Comparison of ENCODE assay signal across 24 mouse cellular contexts in the genomic region with DNA sequence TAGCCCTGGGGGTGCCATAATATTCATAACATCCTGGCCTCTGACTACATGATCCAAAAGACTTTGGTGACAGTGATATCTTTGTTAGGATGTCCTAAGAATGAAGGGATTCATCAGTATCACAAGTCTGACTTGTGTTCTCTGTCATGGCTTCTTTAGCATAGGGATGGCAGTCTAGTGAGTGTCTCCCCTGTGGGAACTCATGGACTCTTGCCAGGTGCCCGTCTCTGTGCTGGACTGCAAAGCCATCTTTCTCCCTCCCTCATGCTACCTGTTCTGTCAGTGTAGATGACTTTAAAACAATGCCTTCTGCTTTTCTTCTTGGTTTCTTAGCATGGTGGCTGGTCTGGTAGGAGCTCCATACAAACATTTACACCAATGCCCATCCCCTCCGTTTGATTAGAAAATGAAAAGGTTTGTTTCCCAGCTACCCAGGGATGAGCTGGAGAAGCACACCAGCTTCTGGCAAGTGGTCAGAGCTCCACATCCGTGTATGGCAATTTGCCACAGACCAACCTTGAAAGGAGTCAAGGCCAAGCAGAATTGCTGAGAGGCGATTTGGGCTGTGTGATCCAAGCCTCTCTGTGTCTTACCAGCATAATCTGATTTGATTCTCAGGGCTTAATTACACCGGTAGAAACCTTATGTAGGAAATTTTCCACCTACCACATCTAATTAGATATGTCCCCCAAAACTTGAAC.
DNase-seq lines count a peak whose midpoint lies in the region; ATAC-seq lines count a peak whose summit lies in the region.
"Had no signal": no experiment of that assay in that cellular context is flagged by ENCODE, and none has a peak within 500 bp of the region (broad histone marks: within the 10 kb centered on the region; RNA-seq: fewer than 3 reads in every experiment).

No protein-coding gene starts in this region.

- no peak overlapping the region for H3K4me2 ChIP-seq in kidney, embryonic 14.5 days (replicated peaks; ENCODE audit: low read depth, low read length)
- H3K4me2 ChIP-seq: heart, embryonic 12.5 days; hindbrain, embryonic 14.5 days; kidney, embryonic 15.5 days; limb, embryonic 12.5 days; liver, embryonic 12.5 days; lung, embryonic 14.5 days; midbrain, embryonic 11.5 days; neural tube, embryonic 15.5 days; stomach, embryonic 15.5 days had no signal

- no peak for ATAC-seq in cerebellum, adult (ENCODE audit: insufficient number of reproducible peaks, low FRiP score, low TSS enrichment)
- no peak for ATAC-seq in kidney, embryonic 14.5 days (ENCODE audit: low FRiP score, low TSS enrichment)
- ATAC-seq: forebrain, embryonic 16.5 days; intestine, embryonic 16.5 days; liver, embryonic 12.5 days had no signal

- H3K9me3 ChIP-seq in kidney, embryonic 14.5 days (ENCODE audit: control insufficient read depth, low read length) = no peaks in the 10 kb centered on the region
- H3K9me3 ChIP-seq: heart, embryonic 12.5 days; kidney, embryonic 15.5 days; limb, embryonic 12.5 days; liver, embryonic 12.5 days; neural tube, embryonic 15.5 days; stomach, embryonic 15.5 days had no signal

- intact Hi-C loops in left cerebral cortex, postnatal 4 days (cut with DNase I) = no loop called here
- intact Hi-C loops in left cerebral cortex, postnatal 25 days (cut with DNase I) = no loop called here

- 90% methylated on average over 5 of the region's 5 CpGs for WGBS in kidney, embryonic 14.5 days

- H3K27ac ChIP-seq in kidney, embryonic 14.5 days (ENCODE audit: low read depth, low read length) = no peak overlapping the region
- H3K27ac ChIP-seq: hindbrain, embryonic 14.5 days; kidney, embryonic 15.5 days; limb, embryonic 12.5 days; liver, embryonic 12.5 days; macrophage; neural tube, embryonic 15.5 days; stomach, embryonic 15.5 days had no signal

- no peaks in the 10 kb centered on the region for H3K4me1 ChIP-seq in kidney, embryonic 14.5 days (ENCODE audit: control insufficient read depth, insufficient read depth, low read length)
- H3K4me1 ChIP-seq: heart, embryonic 12.5 days; kidney, embryonic 15.5 days; liver, embryonic 12.5 days; stomach, embryonic 15.5 days had no signal

- no peak overlapping the region for H3K4me3 ChIP-seq in kidney, embryonic 14.5 days (ENCODE audit: low read length)
- H3K4me3 ChIP-seq: heart, embryonic 12.5 days; kidney, embryonic 15.5 days; limb, embryonic 12.5 days; liver, embryonic 12.5 days; neural tube, embryonic 15.5 days; stomach, embryonic 15.5 days had no signal

- peak; percentile 80 to 82 for DNase-seq in cerebellum, postnatal 14 days
- peak; percentile 80 for DNase-seq in left cerebral cortex, postnatal 4 days
- DNase-seq in left cerebral cortex, postnatal 25 days (ENCODE audit: low spot score in 2 of 2) = no peak
- DNase-seq in MN1 (ENCODE audit: low spot score) = peak; percentile 18
- peak; percentile 72 for DNase-seq in adrenal gland, postnatal 10 days
- DNase-seq in lung, postnatal 4 days = no peak
- DNase-seq: cerebellum, adult 11 months; heart, postnatal 14 days; kidney, postnatal 4 days; lung, embryonic 14.5 days; retina, postnatal 1 day had no signal

- H3K9ac ChIP-seq in kidney, embryonic 14.5 days (ENCODE audit: low read depth, low read length) = no peak overlapping the region
- H3K9ac ChIP-seq: heart, embryonic 12.5 days; hindbrain, embryonic 14.5 days; kidney, embryonic 15.5 days; limb, embryonic 12.5 days; liver, embryonic 12.5 days; lung, embryonic 14.5 days; neural tube, embryonic 15.5 days; stomach, embryonic 15.5 days had no signal

- no peaks in the 10 kb centered on the region for H3K27me3 ChIP-seq in kidney, embryonic 14.5 days (ENCODE audit: control insufficient read depth, insufficient read depth, low read length)
- H3K27me3 ChIP-seq: heart, embryonic 12.5 days; kidney, embryonic 15.5 days; neural tube, embryonic 15.5 days; stomach, embryonic 15.5 days had no signal

- H3K36me3 ChIP-seq in kidney, embryonic 14.5 days (ENCODE audit: control insufficient read depth, insufficient read depth, low read length) = no peaks in the 10 kb centered on the region
- H3K36me3 ChIP-seq: heart, embryonic 12.5 days; kidney, embryonic 15.5 days; limb, embryonic 12.5 days; liver, embryonic 12.5 days; neural tube, embryonic 15.5 days; stomach, embryonic 15.5 days had no signal

Comparison
In these comparisons a context has a peak if more than half of its experiments do, and no peak if none do; other contexts are left out.
1. DNase-seq: peak in cerebellum, postnatal 14 days (2 of 2), left cerebral cortex, postnatal 4 days (single experiment), MN1 (single experiment) and adrenal gland, postnatal 10 days (single experiment); none in left cerebral cortex, postnatal 25 days (0 of 2) and lung, postnatal 4 days (0 of 2).